Mouse (Mus musculus) embryonic fibroblast, embryonic 13.5 days (primary cell): Measurements from ENCODE around the gene Galnt10. TPM values are rescaled to one million over a fixed set of nuclear protein-coding genes. Genes with fewer than 3 reads are reported as not detected.
A peak's percentile ranks its signal among the peaks of the same experiment; 100 is the strongest.

ENCODE experiments used
- H3K27ac ChIP-seq: 2 replicates; pipeline ENCODE4 v1.5.1; 2012; ENCODE audit warnings: low read length, control low read depth, inconsistent platforms; ENCODE audit not compliant: insufficient read depth
- H3K4me1 ChIP-seq: 2 replicates; pipeline ENCODE4 v1.6.1; 2011; ENCODE audit warnings: low read length; ENCODE audit not compliant: control insufficient read depth, insufficient read depth
- H3K4me3 ChIP-seq: 2 replicates; pipeline ENCODE4 v1.5.1; 2011; ENCODE audit warnings: mild to moderate bottlenecking, control low read depth, low read length; ENCODE audit not compliant: insufficient read depth
- CTCF ChIP-seq: IDR thresholded peaks from 2 replicates; pipeline ENCODE4 v1.5.1; 2011; ENCODE audit warnings: mild to moderate bottlenecking, control low read depth, low read length, moderate library complexity, borderline replicate concordance; ENCODE audit not compliant: insufficient read depth
- POLR2A ChIP-seq: IDR thresholded peaks from 2 replicates; pipeline ENCODE4 v1.6.1; 2011; ENCODE audit warnings: low read depth, mild to moderate bottlenecking, control low read depth, low read length, moderate library complexity
- polyA plus RNA-seq: library from polyadenylated mRNA; stranded (reverse); fragments of >200 nt; gene quantifications from 2 replicates; pipeline ENCODE4 v1.2.4, GENCODE M21; 2011; ENCODE audit warnings: low read depth; ENCODE audit not compliant: missing spikeins, insufficient read length

Galnt10 gene
- polyA plus RNA-seq, 1 experiment: 51.8 TPM

DNA sequence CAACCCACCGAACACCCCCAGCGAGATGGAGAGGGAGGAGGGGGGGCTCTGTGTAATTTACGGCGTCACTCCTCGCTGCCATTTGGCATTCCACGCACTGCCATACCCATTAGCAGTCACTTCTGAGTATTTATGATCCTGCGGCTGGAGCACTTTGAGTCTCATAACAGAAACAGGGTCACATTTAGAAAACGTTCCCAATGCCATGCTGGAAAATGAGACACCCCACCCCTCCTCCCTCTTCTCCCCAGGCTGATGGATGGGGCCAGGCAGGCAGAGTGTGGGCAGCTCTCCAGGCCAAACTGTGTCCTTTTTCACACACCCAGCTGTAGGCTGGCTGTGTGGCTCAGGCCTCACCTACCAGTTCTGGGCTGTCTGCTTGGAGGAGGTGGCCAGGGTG is 38.7 kb downstream of the Galnt10 start:
- Histone ChIP-seq H3K4me1 (0 out of 2 replicates have a peak, but pooled peaks cover 2% of the 10 kb centered on the region), H3K27ac (no peak overlapping the region; the same call in 1 of the 2 replicates), H3K4me3 (no peak overlapping the region)
- TF ChIP-seq CTCF: no peak

DNA sequence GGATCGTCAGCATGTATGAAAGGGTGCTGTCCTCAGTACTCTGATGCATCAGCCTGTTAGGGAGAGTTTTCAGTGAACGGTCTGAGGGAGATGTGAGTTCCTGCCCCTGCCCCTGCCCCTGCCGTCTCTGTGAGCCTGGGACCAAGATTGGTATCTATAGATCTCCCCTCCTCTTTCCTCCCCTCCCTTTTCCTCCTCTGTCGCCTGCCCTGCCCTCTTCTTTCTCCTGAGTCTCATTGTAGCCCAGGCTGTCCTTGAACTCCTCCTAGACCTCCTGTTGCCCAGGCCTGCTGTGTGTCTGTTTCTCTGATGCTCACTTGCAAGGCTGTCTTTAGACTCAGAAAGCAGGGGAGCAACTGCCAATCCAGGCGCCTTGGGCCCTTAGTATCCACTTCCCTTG is 39.6 kb downstream of the Galnt10 start:
- Histone ChIP-seq H3K27ac (no peak overlapping the region), H3K4me1 (peaks cover 5% of the 10 kb centered on the region; the same call in 1 of the 2 replicates), H3K4me3 (no peak overlapping the region)
- TF ChIP-seq POLR2A (no peak), CTCF (no peak)

DNA sequence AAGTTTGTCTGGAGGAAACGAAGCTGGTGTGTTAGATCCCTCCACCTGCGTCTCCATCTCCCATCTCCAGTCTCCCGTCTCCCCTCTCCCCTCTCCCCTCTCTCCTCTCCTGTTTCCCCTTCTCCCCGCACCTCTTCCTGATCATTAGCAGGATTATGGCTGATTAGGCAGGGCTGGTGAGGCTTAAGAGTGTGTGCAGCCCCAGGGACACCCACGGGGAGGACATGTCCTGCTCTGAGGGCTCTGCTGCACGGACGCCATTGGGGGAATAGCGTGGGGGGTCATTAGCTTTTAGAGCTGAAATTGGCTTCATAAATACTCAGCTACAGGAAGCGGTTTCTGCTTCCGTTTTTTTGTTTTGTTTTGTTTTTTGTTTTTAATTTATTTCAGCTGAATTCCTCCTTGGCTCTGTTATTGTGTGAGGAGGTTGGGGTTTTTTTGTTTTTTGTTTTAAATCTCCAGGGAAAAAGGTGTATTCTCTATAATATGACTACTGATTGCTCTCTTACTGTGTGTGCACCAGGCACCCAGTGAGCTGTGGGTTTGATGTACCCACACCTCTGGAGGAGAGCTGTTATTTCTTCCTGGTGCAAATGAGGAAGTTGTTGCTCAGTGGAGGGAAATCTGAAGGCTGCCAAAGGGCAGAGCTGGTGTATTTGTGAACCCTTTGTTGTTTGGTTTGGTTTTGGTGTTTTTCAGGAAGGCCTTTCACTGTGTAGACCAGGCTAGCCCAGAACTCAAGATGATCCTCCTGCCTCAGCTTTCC is 40.6 kb downstream of the Galnt10 start:
- H3K4me3 ChIP-seq: no peak overlapping the region
- TF ChIP-seq CTCF (no peak), POLR2A (no peak)
- H3K4me1 ChIP-seq: peaks cover 5% of the 10 kb centered on the region; the same call in 1 of the 2 replicates
- H3K27ac ChIP-seq: no peak overlapping the region

DNA sequence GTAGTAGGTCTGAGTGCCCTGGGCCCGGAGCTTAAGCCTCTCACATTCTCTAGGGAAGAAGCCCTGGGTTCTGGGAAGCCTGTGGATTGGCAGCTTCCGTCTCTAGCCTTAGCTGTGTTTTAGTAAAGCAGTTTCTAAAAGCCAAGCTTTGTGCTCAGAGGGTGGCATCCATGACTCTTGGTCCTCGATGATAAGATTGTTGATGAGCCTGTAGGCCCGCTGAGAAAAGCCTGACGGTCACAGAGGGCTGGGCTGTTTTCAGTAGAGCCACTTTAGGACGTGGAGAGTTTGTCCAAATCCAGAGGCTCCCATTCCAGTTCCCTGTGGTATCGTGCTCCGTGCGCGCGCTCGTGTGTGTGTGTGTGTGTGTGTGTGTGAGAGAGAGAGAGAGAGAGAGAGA is 41.6 kb downstream of the Galnt10 start:
- no peak overlapping the region for H3K4me3 ChIP-seq
- H3K27ac ChIP-seq: no peak overlapping the region
- TF ChIP-seq CTCF: no peak
- TF ChIP-seq POLR2A: no peak
- peaks cover 5% of the 10 kb centered on the region; the same call in 1 of the 2 replicates for H3K4me1 ChIP-seq

DNA sequence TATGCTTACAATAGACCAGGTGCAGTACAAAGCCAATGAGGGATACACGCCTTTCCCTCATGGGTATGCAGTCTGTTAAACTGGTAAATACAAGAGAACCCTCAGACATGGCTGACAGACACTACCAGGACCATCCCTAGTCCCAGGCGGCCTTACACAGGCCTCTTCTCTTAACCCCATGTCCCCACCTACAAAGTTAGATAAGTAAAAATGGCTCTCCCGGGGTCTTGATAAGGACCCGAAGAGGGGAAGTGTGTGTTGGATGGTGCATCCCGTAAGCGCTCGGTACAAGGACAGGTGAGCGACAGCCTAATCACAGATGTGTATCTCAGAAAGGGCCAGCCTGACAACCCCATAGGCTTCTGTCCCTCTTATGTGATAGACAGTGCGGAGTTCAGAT is 42.0 kb downstream of the Galnt10 start:
- Histone ChIP-seq H3K27ac (no peak overlapping the region), H3K4me3 (no peak overlapping the region), H3K4me1 (peaks cover 5% of the 10 kb centered on the region; the same call in 1 of the 2 replicates)
- no peak for TF ChIP-seq CTCF
- no peak for TF ChIP-seq POLR2A

DNA sequence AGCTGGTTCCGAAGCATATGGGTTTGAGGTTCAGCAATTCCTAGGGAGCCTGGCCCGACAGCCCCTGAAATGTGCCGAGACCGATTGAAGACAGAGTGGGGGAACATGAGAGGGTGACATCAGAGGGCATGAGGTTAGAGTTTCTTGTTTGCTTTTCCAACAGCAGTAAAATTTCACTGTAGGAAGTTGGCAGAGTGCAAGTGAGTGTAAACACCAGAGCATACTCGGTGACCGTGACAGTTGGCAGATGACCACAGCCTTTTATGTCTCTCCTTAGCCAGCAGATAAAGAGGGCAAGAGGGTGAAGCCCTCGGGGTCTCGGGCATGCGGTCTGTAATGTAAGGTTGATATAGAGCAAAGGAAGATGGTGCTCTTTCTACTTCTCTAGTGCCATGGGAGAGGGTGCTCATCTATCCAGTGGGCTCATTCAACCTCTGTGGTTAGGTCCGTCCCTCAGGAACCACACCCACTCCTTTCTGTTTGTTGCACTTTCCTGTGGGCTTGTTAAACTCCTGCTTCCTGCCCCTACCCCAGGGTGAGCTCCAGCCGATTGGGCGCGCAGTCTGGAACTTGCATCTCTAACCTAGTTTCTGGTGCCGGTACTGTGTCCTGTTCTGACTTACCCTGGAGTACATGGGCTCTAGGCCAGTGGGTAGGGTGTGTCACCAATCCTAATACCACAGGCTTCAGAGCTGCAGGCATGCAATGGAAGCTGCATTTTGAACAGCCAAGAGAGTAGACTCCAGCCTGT is 43.1 kb downstream of the Galnt10 start:
- Histone ChIP-seq H3K4me1 (peaks cover 5% of the 10 kb centered on the region; the same call in 1 of the 2 replicates), H3K4me3 (no peak overlapping the region), H3K27ac (peak overlapping the region; percentile 22; the same call in 1 of the 2 replicates)
- no peak for TF ChIP-seq POLR2A
- no peak for TF ChIP-seq CTCF

DNA sequence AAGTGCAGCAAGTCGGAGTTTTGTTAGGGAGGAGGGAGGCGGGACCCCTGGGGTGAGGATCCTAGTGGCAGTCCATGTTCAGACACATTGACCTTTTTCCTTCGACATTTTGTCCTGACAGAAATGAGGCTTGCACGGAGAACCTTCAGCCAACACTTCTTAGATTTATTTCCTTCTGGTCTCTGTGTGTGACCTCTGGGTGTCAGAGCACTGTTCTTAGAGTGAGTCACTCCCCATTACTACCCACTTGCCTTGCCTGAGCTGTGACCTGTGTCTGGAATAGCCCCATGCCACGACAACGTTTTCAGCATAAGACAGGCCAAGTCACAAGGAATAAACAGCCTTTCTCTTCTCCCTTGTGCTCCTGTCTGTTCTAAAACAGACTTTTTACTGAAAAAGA is 44.6 kb downstream of the Galnt10 start:
- TF ChIP-seq CTCF (no peak), POLR2A (no peak)
- H3K4me3 ChIP-seq: no peak overlapping the region
- peaks cover 8% of the 10 kb centered on the region; the same call in 1 of the 2 replicates for H3K4me1 ChIP-seq
- peak overlapping the region; percentile 43 for H3K27ac ChIP-seq

DNA sequence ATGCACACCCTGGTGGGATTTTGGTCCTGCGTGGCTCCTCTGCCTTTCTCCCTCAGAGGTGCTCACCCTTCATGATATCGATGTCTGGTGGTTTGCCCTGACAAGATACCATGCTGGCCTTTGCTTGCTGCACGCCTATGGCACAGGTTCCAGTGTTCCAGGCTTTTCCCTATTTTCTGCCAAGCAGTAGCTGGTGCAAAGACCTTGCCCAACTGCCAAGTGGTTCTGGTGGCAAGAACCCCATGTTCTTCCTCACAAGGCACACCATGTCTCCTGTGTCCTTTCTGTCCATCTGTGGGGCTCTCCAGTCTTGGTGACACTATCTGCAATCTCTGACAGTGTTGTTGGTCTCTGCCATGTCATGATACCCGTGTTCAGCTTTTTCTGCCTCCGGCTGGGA is 45.6 kb downstream of the Galnt10 start:
- TF ChIP-seq CTCF: no peak
- TF ChIP-seq POLR2A: no peak
- H3K27ac ChIP-seq: no peak overlapping the region

DNA sequence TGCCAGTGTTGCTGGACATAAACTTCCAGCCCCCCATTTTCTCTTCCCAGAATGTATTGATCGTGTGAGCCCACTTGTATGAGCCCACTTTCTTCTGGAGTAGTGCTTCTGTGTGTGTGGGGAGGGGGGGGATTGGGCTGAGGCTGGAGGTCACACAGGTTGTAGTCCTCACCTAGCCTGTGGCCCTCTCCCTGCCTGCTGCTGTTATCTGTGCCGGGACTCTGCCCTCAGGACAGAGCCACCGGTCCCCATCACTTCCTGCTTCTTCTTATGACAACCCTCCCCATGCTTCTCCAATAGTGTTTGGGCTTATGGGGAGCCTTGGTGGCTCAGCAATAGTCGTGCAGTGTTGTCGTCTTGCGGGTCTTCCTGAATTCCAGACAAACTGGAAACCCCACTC is 46.7 kb downstream of the Galnt10 start:
- TF ChIP-seq POLR2A (no peak), CTCF (no peak)
- H3K27ac ChIP-seq: no peak overlapping the region
- H3K4me3 ChIP-seq: no peak overlapping the region
- H3K4me1 ChIP-seq: peaks cover 15% of the 10 kb centered on the region

More for the DNA sequence above, 45.6 kb downstream of the Galnt10 start:
- H3K4me3 ChIP-seq: no peak overlapping the region
- H3K4me1 ChIP-seq: peaks cover 8% of the 10 kb centered on the region; the same call in 1 of the 2 replicates

DNA sequence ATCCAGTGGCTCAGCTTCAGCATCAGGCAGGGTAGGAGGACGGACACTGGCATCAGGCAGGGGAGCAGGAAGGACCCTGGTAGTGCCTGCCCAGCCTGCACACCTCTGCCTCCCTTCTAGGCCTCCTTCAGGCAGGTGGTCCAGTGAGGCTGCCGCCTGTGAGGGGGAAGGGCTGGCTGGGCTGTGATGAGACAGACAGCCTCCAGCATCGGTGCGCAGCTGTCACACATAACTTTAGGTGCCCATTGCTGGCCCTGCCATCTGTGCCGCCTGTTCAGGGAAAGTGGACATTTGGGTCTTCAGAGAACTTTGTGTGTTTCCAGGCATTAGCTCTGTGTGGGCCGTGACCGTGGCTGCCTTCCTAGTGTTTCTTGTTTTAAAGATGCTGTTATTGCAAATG is 47.5 kb downstream of the Galnt10 start:
- Histone ChIP-seq H3K27ac (no peak overlapping the region), H3K4me1 (peaks cover 15% of the 10 kb centered on the region), H3K4me3 (no peak overlapping the region)
- no peak for TF ChIP-seq CTCF
- TF ChIP-seq POLR2A: no peak
